Mouse (Mus musculus) ovary, postnatal 10 days (tissue): ENCODE results near the gene Asna1.

Experiments
- DNase-seq: peaks from one replicate; pipeline ENCODE4 v3.0.0; 2022; ENCODE audit warnings: low spot score

Gene Asna1

DNA sequence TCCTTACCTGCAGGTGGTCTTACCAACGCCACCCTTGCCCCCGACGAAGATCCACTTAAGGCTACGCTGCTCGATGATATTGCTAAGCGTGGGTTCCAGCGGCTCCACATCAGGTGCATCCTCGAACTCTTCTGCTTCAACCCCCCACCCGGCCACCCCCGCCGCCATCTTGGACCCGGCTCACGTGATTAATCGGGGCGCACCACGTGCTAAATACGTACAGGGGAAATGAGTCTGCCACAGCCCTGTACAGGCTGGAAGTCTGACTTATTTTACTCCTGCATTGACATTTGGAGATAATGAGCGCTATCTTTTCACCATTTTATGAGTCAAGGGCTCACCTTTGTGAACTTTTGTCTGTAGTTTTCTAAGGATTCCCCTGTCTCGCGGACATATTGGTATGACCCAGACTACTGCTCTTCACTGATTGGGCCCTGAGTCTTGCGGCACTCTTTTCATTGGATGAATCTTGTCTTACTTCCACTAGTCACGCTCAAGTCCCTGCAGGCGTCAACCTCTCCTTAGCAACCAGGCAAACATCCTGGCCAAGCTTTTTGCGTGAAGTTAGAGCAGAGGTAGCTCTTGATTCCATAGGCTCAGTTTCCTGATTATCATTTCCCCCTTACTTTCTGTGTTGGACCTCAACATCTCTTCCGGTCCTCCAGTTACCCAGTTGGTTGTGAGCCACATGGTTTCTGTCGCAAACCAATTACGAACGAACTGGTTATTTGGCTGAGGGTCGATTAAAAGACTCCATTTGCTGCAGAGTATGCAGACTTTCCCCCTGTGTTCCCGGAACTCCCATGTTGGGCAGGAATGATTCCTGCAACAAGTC, at the start of gene Asna1:
Gene Asna1, minus strand, starts transcription at position 184 of the 835 bp plus-strand sequence.
- DNase-seq: peak; percentile 61

DNA sequence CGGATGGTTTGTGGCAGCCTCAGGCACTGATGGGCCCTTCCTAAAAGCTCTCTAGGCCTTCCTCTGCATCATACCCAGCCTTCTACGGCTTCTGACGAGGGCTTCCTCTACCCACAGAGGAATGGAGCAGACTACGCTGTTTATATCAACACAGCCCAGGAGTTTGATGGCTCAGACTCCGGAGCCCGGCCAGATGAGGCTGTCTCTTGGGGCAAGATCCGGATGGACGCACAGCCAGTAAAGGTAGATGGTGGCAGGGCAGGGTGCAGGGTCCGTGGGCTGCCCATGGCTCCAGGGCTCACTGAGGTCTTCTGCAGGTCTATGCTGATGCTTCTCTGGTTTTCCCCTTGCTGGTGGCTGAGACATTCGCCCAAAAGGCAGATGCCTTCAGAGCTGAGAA, 49.5 kb upstream of the Asna1 start:
- DNase-seq: no peak

DNA sequence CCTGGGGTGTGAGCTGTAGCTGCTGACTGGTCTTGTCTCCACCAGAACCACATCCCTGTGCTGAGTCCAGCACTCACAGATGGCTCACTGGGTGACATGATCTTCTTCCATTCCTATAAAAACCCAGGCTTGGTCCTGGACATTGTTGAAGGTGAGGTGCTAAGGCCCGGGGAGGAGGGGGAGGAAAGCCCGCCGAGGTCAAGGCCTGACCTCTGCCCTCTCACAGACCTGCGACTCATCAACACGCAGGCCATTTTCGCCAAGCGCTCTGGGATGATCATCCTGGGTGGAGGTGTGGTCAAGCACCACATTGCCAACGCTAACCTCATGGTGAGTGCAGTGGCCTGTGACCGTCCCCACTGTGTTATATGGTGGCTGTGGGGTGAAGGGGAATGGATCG, 49.1 kb upstream of the Asna1 start:
- DNase-seq: no peak

DNA sequence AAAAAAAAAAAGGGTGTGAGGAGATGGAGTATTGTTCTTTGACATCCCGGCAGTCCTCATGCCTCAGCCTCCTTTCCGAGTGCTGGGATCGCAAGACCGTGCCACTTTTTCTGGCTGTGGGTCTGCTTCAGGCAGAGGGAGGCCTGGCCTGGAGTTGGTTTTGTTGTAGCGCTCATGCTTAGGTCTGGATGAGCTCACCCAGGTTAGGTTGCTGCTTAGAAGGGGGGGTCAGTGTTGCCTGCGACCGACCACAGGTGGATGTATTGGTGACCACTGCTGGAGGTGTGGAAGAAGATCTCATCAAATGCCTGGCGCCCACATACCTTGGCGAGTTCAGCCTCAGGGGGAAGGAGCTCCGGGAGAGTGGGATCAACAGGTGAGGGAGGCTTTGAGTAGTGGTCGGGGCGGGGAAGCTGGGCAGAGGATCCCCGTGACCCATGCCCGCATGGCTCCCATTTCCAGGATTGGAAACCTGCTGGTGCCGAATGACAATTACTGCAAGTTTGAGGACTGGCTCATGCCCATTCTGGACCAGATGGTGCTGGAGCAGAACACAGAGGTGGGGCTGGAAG, 48.0 kb upstream of the Asna1 start:
- DNase-seq: no peak

DNA sequence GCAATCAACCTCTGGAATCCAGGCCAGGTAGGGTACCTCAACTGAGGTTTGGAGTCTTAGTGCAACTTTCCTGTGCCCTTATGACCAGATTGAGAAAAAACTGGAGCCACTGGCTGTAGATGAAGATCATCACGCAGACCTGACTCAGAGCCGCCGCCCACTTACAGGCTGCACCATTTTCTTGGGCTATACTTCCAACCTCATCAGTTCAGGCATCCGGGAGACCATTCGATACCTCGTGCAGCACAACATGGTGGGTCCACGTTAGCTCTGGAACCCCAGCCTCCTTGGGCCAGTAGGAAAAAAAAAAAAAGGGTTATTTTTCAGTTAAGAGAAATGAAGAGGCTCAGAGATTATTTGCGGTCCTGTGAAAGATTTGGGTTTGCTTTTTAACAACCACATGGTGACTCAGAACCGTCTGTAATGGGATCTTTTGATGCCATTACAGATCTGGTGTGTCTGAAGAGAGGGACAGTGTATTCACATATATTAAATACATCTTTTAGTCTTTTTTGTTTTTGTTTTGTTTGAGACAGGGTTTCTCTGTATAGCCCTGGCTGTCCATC, 47.4 kb upstream of the Asna1 start:
- DNase-seq: no peak

DNA sequence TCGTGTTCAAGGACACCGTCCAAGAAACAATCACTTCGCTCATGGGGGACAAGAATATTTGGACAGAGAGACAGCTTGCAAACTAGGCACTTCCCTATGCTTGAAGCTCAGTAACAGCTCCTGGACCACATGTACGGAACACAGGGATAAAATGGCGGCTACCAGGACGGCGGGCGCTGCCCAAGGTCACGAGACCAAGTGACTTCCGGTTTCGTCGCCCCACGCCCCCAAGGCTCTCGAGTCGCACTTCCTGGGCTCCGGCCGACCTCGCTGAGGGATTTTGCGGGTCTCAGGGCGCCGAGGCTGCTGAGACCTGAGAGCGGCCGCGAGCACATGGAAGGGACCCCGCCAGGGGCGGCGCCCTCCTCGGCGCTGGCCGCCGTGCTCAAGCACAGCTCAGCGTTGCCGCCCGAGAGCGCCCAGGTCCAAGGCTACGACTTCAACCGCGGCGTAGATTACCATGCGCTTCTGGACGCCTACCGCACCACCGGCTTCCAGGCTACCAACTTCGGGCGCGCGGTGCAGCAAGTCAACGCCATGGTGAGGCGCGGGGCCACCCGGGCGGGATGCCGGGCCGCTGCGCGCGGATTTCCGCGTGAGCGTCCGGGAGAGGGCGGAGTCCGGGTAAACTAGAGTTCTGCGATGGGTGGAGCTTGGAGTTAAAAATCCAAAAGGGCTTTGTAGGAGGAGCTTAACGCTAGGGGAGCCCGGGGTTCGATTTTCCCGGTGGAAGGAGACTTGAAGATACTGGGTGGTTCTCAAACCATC, 46.6 kb upstream of the Asna1 start, which contains the start of gene Dhps:
Gene Dhps, plus strand, starts transcription at position 244 of the 768 bp plus-strand sequence.
- DNase-seq: peak; percentile 69

DNA sequence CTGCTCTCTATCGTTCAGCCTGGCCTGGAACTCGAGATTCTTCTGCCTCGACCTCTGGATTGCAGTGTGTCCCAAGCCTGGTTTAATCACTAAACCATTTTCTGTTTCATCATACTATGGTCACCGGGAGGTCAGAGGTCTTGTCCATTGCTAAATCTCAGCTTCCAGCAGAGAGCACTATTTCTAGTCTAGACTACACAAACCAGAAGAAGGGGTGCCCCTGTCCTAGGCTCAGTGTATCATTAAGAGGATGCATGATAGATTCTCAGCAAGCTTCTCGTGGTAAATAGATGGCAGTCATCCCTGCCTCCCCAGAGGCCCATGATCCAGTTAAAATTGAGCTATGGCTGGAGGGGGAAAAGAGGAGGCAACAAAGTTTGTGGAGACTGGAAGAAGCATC, 46.0 kb upstream of the Asna1 start:
- DNase-seq: no peak

DNA sequence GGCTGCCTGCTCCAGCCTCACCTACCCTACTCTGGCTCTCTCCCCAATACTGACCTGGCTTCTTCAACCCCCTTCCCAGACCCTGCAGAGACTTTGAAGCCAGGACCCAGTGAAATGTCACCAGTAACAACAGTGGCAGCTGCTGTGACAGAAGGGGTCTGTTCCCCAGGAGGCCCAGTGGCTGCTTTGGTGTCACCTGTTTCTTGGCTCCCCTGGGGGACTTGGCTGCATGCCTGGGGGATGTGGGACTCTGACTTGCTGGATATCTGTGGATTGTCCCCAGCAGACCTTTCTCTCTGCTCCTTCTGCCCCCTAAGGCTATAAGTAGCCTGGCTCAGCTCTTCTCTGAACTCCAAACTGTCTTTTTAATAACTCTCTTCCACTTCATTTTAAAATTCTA, 42.9 kb upstream of the Asna1 start, which contains the start of gene Gm5741:
Gene Gm5741, minus strand, starts transcription at position 1 of the 400 bp plus-strand sequence.
- no peak for DNase-seq

DNA sequence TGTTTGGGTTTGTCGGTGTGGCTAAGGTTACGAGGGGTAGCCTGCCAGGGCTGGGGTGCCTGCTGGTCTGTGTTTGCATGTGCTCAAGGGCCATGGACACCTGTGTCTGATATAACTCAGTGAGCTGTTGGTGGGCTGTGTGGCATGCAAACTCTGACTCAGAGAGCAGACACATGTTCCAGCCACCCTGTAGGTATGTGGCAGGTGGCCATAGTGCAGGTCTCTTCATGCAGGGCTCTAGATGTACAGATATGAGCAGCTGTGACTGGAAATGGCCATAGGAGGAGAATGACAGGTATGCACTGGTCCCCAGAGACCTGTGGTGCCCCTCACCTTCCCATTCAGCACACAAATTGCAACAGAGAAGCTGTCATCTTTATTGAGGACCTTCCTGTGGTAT, 42.1 kb upstream of the Asna1 start:
- DNase-seq: no peak

DNA sequence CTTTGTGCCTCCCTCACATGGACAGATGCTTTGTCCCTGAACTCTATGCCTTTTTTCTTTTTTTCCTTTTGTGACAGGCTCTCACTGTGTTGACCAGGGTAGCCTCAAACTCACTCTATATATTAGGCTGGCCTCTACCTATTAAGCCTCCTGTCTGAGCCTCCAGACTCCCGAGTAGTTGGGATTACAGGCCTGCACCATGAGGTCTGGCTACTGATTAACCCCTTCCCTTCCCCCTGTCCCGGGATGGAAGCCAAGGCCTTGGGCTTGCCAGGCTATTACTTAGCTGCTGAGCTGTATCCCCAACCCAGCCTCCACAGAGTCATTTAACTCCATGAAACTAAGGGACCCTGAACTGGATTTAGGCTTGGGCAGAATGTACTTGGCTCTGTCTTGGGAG, 40.1 kb upstream of the Asna1 start:
- DNase-seq: no peak

DNA sequence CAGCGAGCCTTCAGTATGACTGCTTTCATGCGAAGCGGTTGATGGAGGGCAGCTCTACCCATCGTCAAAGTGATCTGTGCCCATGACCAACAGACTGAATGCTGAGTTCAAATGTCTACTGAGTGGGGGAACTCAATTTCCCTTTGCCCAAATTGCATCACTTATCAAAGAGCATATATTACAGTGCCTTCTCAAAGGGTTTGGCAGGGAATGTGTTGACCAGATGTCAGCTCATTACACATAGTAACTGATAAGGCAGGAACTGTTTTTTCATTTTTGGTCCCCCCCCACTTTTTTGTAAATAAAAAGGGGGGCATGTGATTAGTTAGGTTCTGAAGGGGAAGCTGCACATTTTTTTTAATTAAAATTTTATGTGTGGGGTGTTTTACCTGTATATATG, 37.5 kb upstream of the Asna1 start:
- DNase-seq: no peak

DNA sequence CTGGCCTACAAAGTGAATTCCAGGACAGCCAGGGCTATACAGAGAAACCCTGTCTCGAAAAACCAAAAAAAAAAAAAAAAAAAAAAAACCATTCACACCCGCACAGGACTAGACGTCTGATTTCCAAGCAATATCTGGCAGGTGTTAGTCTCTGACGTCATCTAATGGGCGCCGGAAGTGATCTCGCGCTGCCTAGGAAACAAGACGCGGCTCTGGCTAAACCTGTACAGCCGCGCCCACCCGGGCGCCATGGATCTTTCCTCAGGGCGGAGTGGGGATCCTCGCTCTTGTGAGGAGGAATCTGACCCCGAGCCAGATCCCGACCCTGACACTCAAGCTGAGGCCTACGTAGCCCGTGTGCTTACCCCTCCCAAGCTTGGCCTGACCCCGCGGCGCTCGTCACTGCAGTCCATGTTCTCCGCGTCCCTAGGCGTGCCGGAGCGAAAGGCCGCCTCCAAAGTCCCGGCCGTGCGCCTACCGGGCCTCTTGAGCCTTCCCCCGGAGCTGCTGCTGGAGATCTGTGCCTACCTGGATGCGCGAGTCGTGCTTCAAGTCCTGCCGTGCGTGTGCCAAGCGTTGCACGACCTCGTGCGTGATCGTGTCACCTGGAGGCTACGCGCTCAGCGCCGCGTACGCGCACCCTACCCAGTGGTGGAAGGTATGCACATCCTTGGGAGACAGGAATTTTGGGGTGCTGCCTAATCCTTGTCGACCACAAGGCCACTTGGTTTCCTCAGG, 35.0 kb upstream of the Asna1 start, which contains the start of gene Fbxw9:
Gene Fbxw9, plus strand, starts transcription at position 177 of the 738 bp plus-strand sequence.
- peak; percentile 72 for DNase-seq

DNA sequence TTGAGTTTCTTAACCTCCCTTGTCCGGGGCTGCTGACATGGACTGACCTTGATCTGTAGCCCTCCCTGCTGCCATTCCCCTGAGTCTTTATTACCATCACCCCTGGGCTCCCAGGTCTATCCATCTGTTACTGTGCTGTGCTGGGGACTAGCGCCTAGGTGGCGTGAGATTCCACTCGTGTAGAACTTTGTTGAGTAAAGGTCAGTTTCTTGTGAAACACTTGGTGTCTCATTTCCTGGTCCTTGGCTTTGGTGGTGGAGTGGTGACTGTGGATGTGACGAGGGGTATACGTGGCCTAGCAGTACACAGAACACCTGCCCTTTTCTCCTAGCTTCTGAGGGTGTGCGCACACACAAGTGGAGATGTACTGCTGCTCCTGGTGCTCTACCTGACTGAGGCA, 32.3 kb upstream of the Asna1 start:
- DNase-seq: no peak

DNA sequence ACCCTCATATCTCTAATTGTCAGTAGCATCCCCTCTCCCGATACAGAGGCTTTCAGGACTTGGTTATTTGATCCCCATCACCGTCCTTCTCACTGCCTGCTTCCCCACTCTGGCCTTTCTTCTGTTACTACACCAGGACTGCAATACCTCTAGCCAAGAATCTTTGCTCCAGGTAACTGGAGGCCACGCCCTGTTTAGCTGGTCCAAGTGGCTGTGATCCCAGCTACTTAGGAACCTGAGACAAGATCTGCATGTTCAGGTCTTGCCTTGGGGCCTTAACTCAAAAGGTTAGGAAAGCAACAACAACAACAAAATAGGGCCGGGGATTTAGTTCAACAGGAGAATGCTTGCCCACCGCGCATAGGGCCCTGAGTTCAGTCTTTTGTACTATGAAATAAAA, 18.5 kb upstream of the Asna1 start:
- DNase-seq: no peak

DNA sequence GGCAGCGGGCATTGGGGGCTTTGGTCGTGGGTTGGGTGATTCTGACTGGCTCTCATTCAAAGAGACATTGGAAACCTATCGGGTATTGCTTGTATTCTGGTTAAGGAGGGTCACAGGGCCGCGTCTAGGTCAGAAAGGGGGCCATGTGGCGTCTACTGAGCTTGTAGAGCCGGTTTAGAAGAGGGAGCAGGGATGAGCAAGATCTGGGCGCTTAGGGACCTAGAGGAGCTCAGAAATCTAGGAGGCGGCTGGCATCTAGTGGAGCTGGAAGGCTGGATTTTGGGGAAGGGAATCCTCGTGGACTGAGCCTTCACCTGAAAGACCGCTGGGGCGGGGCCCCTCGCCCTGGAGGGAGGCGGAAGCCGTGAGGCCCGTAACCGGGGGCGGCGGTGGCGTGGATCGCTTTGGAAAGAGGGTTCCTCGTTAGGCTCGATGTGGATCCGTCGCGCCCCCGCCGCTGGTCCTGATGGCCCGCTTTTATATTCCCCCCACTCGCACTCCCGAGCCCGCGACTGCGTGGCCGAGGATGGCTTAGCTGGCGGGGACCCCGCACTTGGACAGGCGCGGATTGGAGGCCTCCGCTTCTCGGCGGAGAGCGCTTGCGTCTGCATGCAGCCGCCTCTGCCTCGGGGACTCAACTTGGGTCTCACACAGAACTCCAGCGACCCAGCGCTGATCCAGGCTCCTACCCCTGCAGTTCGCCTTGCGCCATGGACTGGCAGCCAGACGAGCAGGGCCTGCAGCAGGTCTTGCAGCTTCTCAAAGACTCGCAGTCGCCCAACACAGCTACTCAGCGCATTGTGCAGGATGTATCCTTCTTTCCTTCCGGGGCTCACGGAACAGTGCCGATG, 12.8 kb upstream of the Asna1 start:
- DNase-seq: peak; percentile 30

DNA sequence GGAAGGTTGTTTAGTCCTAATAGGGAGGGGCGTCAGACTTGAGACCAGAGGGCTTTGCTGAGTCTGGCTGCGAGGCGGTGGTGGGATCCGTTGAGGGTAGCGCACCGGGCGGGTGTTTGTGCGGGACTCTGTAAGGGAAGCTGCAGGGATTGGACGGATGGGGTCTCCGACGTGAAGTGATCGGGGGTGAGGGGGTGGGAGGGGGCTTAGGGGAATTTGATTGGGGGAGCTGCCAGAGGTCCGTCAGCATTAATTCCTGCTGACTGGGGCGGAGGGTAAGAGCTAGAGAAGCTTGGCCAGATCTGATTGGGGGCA, 12.2 kb upstream of the Asna1 start:
- no peak for DNase-seq

DNA sequence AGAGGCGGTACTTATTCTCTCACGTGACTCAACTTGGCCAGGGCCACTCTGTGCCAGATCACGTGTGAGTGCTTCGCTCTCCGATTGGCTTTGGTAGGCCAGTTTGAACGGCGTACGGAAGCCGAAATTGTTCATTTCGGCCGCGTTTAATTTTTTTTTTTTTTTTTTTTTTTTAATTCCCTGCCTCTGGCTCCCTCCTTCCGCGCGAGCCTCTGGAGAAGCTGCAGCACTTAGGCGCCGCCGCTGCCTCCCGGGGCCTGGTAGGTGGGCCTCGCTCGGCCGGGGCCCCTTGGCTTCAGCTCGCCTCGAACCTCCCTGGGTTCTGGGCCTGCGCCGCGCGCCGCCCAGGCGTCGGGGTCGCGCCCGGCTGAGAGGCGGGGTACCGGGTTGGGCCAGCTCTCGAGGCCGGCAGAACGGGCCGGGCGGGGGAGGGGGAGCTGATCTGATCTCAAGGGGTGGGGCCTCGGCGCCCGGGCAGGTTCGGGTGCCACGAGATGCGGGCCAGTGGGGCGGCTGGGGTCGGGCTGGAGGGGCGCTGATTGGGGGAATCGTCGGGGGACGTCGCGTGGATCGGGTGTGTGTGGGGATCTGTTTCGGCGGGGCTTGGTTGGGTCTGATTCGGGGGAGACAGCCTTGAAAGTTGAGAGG, 11.8 kb upstream of the Asna1 start, which contains the start of gene Tnpo2:
Gene Tnpo2, plus strand, starts transcription at position 198 of the 648 bp plus-strand sequence.
- peak; percentile 84 for DNase-seq

DNA sequence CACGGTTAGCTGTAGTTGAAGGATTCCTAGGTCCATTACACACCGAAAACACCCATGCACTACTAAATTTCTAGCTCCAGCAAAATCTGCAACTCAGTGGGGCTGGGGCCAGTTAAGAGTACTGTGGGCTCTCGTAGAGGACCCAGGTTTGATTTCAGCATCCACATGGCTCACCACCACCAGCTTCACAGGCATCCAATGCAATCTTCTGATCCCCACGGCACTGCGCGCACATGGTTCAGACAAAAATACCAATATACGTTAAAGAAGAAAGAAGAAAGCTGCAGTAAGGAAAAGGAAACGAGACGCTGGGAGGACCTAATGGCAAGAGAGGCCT, 11.3 kb upstream of the Asna1 start:
- DNase-seq: peak; percentile 61

DNA sequence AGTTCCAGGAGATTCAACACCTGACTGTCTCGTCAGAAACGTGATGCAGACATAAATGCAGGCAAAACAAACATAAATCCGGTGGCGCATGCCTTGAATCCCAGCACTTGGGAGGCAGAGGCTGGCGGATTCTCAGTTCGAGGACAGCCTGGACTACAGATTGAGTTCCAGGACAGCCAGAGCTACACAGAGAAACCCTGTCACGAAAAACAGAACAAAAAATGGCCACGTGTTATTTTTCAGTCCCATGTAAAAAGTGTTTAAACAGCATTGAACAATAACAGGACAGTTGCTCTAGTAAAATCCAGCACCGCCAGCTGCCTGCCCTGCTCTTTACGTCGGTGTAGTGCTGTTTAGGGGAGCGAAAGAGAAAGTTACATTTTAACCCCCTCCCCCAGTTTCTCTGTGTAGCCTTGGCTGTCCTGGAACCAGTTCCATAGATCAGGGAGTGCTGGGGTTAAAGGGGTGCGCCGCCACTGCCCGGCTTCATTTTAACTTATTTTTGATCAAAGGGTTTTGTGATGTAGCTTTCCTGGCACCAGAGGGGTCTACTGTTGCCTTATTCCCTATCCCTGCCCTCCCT, 10.7 kb upstream of the Asna1 start:
- DNase-seq: no peak

DNA sequence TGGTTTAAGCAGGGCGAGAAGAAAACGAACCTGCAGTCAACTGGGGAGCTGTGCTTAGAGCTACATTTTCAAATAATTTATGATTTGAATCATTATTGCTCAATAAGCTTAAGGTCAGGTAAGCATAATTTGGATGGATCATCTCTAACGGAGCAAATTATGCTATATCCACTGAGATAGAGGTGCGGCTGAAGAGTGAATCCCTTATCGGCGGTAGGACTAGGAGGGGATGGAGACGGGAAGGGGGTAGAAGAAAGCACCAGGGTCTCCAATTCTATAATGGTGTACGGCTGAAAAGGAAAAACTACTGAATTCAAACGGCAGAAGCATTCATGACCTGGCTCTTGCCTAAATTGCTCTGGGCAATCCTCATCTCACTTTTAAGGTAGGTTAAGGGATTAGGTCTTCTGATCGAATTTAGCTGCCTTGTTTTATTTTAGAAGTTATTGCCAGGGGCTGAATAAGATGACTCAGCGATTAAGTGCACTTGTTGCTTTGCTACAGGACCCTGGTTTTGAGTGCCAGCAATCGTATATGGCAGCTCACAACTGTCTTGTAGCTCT, 10.2 kb upstream of the Asna1 start:
- no peak for DNase-seq
